Mouse (Mus musculus) kidney, postnatal 14 days (tissue): Measurements from ENCODE around the gene Aldh3b3.

Source experiments
- DNase-seq: peaks from one replicate; pipeline ENCODE4 v3.0.0; 2022; ENCODE audit warnings: mixed read lengths

Gene Aldh3b3

DNA sequence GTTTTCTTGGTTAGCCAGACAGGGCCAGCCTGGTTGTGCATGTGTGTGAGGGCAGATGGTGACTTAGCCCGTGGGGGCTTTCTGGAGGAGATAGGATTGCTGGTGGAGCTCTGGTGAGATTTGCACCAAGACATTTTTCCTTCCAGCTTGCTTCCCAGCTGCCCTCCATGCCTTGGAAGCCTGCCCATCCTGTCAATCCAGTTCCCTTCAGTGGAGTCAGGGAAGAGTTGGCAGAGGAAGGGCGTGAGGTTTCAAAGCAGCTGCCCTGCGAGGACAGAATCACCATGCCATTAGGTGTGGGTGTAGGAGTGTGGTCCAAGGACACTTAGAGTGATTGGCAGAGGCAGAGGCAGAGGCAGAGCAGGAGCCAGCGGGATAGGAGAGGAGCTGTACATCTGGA, at the start of gene Aldh3b3:
Aldh3b3 (plus strand) TSS at position 176 of the 400 bp plus-strand sequence.
- DNase-seq = peak; percentile 26

DNA sequence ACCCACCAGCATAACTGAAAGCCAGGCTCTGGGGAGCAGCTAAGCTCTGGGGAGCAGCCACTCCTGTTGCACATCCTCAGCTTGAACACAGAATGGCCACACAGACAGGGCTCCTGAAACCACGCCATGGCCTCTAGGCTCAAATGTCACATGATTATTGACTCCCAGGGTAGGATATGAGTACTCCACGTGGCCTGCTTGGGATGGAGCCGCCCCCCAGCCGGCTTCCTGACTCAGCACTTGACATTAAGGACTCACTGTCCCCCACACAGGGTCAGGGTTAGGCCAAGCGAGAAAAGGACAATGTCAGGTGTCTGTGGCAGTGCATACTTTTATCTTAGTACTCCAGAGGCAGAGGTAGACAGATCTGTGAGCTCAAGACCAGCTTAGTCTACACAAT, 48.2 kb upstream of the Aldh3b3 start:
- DNase-seq = no peak

DNA sequence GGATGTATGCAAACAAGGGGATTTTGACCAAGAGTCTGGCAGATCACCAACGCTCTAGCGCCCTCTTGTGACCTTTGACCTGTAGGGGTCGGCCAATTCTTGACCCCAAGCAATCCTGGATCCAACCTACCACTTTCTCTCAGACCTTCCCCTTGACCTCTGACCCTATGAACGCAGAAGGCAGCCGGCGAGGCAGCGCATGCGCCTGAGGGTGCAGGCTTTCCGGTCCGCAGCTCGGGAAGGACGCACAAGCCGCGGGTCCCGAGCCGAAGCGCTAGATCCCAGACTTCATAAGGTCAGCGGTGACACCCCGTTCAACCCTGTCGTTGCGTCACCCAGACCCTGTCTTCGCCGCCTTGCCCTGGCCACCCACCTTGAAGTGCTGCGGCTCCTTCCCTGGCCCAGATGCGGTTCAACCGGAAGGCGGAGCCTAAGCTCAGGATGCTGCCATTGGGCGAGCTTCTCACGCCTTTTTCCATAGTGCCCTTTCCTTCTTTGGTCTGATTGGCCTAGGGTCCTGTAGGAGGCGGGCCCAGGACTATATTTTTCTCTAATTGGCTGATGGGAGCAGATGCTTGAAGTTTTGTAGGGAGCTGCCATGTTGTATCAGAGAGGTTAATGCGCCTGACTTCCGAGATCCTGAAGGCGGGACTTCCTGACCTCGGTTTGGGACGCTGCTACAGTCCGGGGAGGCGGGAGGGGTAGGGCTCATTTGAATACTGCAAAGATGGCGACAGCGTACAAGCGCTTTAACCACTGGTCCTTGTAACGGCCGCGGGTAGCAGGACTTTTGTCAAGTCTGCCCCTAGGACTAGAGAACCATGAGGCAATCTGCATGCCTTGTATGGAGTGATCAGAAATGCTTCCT, 45.9 kb upstream of the Aldh3b3 start, which contains the start of gene Ndufs8:
Ndufs8 (minus strand) TSS at position 438 of the 868 bp plus-strand sequence.
- DNase-seq = peak; percentile 96

DNA sequence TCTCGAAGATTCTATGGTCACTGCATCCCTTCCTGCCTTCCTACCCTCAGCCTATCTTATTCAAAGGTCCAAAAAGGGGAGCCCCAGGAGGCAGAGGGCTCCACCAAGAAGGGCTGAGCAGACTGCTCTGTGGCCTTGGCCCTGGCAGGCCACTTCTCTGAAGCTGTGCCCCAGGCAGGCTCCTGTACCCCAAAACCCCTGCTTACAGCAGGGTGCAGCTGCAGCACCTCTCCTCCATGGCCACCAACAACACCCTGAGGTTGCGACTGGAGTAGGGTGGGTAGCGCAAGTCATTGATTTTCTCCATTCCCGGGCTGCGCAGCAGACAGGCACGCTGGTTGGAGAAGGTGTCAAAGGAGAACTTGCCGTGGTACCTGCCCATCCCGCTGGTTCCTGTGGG, 44.8 kb upstream of the Aldh3b3 start:
- DNase-seq = no peak

DNA sequence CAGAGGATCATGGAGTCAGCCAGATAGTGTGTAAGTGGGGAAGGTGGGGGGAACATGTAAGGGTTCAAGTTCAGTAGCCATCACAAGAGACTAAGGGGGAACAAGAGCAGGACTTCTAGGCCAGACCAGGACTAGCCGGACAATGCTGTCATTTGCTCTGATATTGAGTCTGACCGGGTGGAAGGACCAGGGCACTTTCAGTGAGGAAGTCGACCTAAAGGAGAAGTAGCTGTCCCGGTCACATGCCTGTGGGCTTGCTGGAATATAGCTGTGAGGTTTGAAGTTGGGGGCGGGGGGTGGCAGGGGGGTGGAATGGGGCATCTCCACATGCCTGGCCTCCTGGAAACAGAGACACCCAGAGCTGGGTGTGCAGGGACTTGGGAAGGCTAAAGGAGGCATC, 43.9 kb upstream of the Aldh3b3 start:
- DNase-seq = no peak

DNA sequence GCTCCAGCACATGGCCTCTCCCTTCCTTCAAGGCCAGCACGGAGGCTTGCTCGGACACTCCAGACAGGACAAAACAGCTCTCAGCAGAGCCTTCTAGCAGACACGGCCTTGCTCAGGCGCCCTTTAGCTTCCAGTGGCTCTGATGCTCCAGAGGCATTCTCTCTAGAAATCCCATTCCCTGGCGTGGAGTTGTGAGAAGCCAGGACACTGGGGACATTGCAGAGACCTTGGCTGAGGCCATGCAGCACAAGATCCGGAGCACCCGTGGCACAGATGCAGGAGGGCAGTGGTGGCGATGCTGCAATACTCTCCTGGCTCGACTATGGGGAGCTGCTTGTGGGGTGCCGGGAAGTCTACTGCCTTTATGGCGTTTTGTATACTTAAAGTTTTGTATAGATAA, 41.7 kb upstream of the Aldh3b3 start:
- no peak for DNase-seq

DNA sequence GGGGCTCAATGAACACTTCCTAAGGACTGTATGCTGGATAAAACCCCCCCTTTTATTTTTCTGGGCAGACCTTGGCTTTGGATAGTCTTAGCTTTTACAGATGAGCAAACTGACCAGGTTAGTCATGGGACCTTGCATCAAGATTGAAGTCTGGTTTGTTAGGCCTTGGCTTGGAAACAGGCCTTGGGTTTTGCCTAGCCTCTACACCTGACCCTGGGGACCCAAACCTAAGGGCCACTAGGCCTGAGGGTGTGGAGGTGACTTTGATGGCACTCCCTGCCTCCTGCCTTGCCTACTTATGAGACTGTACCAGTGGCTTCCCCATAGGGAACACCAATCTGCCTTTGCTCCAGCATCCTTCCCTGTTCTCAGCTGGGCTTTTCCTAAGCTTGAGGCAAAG, 38.5 kb upstream of the Aldh3b3 start:
- no peak for DNase-seq

DNA sequence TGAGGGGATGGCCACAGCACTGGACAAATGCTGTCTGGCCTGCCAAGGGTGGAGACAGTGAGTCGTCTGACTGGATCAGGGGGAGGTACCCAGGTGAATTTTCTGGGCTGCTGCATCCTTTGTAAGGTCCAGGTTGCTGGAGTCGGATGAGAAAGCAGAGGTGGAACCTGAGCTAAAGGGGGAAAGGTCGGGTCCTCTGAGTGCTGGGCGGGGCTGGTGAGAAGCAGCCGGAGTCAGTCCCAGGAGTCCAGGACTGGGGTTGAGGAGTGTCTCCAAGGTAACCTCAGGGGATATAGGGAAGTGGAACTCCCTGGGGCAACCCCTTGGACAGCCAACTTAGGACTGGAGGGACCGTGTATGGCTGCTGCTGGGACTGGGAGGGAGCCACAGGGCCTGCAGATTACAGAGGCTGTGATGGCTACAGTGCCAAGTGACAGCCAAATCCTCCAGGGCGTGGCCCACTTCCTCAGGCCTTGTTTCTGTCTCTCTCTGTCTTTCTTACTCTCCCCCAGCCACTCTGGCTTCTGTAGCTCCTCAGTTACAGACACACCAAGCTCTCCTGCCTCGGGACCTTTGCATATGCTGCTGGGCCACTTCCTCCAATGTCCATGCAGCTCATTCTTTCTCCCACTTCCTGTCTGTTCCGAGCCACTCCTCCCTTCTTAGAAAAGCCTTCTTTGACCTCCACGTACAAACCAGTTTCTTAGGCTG, 35.6 kb upstream of the Aldh3b3 start:
- no peak for DNase-seq

DNA sequence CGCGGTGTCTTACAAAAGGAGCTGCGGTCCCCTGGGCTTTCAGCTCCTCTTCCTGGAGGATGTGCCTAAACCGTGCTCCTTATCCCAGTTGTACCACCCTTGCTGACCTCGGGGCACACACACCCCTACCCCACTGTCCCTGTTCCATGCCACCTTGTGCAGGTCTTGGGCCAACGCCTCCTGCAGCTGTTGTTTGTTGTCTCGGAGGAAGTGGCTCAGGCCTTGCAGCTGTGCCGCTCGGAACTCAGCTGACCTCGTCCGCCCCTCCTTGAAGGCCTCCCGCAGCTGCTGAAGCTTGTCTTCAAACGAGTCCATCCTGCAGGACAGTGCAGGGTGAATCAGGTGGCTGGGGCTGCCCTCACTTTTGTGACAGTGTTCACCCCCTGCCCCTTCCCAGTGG, 34.9 kb upstream of the Aldh3b3 start:
- DNase-seq = peak; percentile 67

DNA sequence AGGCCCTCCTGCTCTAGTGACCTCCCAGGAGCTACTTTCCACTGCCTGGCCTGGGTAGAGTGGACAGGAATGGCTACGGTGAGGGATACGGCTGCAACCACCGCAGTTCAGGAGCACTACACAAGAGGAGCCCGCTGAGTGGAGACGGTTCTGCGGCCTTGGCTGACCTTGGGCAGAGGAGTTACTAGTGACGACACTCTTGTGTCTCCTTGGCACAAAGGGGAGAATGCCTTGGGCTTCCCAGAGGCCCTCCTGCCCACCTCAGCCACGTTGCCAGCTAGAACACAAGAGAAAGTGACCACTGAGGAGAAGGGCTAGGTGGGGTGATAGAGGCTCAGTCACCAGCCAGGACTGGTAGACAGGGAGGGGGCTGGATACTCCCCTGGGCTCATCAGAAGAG, 34.3 kb upstream of the Aldh3b3 start:
- no peak for DNase-seq

DNA sequence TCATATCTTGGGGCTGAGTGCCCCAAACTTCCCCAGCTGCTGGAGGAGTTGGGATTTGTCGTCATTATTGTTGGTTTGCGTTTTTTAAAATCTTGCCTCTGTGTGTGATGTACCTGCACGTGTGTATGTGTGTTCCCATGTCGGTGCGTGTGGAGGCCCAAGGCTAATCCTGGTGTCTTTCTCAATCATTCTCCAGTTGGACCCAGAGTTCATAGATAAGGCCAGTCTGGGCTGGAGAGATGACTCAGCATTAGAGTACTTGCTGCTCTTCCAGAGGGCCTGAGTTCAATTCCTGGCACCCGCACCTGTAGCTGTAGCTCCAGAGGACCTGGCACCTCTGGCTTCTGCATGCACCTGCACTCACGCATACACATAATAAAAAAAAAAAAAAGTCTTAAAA, 33.6 kb upstream of the Aldh3b3 start:
- DNase-seq = no peak

DNA sequence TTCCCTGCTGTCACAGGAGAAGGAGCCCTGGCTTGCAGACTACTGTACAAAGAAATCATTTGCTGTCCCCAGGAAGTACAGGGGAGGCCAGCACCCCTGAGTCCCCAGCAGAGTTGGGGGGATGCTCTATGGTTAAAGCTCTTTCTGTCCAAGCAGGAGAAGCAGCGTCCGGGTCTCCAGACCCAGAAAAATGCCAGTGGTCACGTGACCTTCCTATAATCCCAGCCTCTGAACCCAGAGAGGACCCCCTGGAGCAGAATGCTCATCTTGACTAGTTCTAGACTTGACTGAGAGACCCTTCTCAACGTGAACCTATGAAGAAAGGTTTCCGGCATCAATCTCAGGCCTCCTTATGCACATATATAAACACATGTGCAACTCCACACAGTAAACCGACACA, 32.6 kb upstream of the Aldh3b3 start:
- no peak for DNase-seq

DNA sequence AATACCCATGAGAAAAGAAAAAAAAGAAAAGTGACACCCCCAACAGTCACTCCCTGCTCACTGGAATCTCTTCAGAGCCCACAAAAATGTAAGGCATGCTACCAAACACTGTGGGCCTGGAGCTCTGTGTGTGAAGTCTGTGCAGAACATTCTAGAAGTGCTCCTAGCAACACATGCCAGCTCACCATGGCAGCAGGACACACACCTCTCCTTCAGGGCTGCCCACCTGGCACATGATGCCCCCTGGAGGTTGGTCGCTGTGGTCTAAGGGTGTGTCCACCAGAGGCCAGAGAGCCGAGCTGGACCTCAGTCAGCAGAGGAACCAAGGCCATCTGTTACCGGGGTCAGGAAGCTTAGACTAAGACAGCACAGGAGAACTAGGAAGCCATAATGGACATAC, 32.2 kb upstream of the Aldh3b3 start:
- DNase-seq = no peak

DNA sequence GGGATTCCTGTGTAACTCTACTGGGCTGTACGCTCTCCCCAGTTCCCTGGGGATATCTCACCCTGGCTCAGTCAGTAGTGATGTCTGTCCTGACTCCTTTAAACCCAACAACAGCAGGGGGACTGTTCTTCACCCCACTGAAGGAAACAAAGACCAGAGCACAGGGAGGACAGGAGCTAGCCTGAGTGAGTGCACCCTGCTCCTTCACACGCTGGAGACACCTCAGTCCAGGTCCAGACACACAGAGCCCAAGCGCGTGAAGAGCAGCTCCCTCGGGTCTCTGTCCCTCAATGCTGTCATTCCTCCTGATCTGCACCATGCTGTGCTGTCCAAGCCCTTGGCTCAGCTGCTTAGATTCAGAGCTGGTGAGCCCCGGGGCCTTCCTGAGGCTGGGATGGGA, 31.8 kb upstream of the Aldh3b3 start:
- DNase-seq = no peak

DNA sequence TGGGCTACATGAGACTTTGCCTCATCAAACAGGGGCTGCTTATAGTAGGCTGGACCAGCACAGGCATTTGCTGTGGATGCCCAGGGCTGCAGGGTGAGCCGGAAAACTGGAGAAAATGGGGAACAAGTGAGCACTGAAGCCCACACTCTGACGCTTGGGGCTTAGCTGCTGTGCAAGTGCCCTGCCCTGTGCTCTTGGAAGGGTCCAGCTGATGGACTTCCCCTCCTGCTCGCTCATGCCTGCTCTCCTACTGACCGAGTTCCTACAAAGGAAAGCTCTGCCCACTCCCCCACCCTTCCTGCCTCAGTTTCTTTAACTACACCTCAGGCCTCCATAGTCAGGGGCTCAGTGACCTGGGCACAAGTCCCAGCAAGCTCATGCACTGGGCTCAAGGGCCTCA, 30.5 kb upstream of the Aldh3b3 start:
- DNase-seq = no peak

DNA sequence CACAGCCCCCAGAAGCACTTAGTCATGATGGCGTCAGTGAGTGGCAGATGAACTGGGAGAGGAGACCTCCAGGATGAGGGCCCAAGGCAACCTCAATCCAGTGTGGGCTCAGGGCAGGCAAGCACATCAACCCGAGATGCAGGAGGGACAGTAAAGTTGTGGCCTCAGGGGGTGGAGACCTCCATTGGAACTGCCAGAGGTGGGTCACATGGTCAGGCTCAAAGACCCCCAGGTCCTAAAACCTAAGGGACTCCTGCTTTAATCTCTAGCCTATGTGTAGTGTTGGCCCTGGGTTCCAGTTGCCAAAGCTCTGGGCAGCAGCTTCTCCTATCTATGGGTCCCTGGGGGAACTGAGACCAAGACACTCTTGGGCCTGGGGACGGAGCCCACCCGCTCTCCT, 29.7 kb upstream of the Aldh3b3 start:
- DNase-seq = no peak

DNA sequence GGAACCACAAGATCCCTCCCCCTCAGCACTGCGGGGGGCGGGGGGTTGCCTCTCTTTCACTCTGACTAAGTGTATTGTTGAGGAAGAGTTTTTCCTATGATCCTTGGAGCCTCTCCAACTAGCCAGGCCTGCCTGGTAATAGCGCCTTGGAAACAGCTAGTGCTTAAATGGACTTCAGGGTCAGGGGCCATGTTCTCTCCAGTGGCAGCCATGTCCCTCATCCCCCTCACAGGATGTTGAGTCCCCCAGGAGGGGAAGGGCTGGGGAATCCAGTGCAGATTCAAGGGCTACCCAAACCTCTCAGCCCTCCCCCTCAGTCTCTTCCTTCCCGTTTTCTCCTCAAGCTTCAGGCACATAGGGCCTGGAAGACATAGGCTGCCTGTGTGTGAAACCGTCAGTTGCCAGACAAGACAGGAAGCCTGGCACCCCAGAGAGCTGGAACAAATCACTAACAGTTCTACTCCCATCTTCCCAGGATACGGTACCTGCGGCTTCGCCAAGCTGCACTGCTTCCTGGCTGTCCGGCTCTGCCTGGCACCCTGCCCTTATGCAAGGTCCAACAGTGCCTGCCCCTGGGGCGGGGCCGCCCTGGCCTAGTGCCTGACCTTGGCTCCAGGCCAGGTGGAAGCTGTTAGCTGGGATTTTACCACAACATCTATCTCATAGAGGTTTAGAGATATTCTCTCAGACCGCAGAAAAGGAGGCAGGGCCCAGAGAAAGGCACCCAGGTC, 29.1 kb upstream of the Aldh3b3 start, which contains the start of gene Aldh3b1:
Aldh3b1 (minus strand) TSS at position 598 of the 731 bp plus-strand sequence.
- DNase-seq = peak; percentile 95

DNA sequence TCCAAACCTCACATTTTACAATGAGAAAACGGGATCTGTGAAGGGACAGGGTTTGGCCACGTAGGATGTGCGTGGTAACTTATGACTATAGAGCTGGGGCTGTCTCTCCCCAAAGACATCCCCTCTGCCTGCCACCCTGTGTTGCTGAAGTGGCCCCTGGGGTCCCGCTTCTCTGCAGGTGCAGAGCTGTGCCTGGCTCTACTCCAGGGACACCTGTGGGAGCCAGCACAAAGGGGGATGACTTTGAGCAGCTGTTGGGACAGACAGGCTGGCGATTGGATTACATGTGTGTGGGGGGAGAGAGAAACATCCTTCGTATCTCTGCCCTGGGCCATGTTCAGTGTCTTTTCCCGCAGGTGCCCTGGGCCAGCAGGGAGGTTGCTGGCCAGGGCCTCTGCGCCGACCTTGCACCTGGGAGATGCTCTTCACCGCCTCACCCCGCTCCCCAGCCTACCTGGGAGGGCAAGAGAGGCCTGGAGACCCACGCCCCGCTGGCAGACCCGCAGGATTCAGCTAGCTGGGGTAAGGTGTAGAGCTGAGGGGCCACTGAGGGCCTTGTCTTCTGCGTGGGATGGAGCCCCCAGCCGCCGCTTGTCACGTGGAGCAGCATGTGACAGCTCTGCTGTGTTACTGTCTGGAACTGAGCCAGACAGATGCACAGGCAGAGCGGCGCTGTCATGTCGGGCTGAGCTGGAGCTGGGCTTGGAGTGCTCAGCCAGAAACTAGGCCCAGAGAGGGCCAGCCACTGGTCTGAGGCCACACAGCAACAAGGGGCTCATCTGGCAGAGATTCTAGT, 28.0 kb upstream of the Aldh3b3 start:
- DNase-seq = no peak

DNA sequence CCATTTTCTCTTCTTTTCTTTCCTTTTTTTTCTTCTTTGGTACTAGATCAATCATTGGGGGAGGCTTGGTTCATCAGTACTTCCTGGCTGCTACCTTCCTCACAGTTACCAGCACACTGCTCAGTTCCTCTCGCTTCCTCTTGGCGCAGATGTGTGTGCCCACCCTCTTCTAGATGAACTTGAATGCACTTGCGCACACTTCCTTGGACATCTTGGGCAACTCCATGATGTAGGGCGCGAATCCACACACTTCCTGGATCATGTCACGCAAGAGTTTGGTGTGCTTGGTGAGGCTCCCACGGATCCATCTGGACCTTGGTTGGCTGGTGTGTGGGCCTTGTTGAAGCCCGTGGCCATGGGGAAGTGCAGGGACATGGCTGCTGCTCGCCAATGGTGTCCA, 26.7 kb upstream of the Aldh3b3 start:
- no peak for DNase-seq

DNA sequence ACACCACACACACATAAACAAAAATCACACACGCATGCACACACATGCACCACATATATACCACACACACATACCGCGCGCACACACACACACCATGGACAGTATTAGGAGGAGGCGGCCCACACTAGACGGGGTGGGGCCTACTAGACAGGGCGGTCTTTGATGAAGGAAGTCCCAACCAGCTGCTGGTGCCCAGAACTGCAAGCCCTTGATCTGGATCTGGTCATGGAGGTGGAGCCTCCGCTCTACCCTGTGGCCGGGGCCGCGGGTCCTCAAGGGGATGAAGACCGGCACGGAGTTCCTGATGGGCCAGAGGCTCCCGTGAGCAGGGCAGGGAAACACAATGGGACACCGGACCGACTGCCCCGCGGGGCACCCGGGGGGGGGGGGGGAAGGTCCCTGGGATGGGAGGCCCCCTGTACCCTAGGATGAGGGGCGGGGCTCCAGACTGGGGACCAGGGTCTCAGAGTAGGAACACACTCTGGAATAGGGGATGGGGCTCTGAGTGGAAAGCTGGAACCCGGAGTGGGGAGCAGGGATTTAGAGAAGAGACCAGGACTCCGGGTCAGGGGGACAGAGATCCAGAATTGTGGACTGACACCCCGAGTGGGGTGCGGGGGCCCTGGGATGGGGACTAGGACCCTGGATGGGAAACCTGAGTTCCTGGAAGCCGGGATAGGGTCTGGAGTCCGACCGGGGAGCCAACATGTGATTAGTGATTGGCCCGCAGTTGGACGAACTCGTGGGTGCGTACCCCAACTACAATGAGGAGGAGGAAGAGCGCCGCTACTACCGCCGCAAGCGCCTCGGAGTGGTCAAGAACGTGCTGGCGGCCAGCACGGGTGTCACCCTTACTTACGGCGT, 23.2 kb upstream of the Aldh3b3 start, which contains the start of gene Unc93b1:
Unc93b1 (plus strand) TSS at position 155 of the 864 bp plus-strand sequence.
- peak; percentile 79 for DNase-seq
